Mouse (Mus musculus): ENCODE measurements around the gene Prox2.

Gene Prox2

GRCm38 (mm10) chr12:85092214-85092613, 18.3 kb downstream of the Prox2 start:
- peak; percentile 82 for DNase-seq (ENCODE audit: low read depth)

GRCm38 (mm10) chr12:85091190-85091589, 19.4 kb downstream of the Prox2 start:
- DNase-seq (ENCODE audit: low read depth): no peak

- no peak for DNase-seq (ENCODE audit: low read depth)
Measured at GRCm38 (mm10) chr12:85087845-85088244, 22.7 kb downstream of the Prox2 start.

- DNase-seq (ENCODE audit: low read depth): peak; percentile 25
Measured at GRCm38 (mm10) chr12:85084941-85085340, 25.6 kb downstream of the Prox2 start.

- peak; percentile 87 for DNase-seq (ENCODE audit: low read depth)
Measured at GRCm38 (mm10) chr12:85084257-85084656, 26.3 kb downstream of the Prox2 start.

- no peak for DNase-seq (ENCODE audit: low read depth)
Measured at GRCm38 (mm10) chr12:85077100-85077499, 33.5 kb downstream of the Prox2 start.

GRCm38 (mm10) chr12:85071043-85071442, 39.5 kb downstream of the Prox2 start:
- DNase-seq (ENCODE audit: low read depth): no peak

- DNase-seq (ENCODE audit: low read depth): no peak
Measured at GRCm38 (mm10) chr12:85051218-85051617, 59.3 kb downstream of the Prox2 start.

Measured in 416B (cell line).